Mouse (Mus musculus): ENCODE results near the gene Arl5c.

DNA sequence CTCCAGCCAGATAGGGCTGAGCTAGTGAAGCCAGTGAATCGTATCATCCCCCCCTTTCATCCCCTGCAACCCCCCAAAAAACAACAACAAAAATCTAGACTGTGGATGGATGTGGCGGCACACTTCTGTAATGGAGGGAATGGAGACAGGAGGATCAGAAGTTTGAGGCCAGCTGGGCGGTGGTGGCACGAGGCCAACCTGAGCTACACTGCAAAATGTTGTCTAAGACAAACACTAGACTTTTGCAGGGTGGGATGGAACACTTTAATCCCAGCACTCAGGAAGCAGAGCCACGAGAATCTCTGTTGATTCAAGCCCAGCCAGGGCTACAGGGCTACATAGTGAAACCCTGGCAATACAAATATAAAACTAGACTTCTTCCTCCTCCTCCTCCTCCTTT is 48.1 kb upstream of the Arl5c start:
- no peak for TF ChIP-seq CTCF (IDR thresholded peaks at IDR 0.05; ENCODE audit: extremely low read depth, insufficient read length, insufficient replicate concordance, low read depth, low read length)
- no peak for TF ChIP-seq POLR2A (IDR thresholded peaks at IDR 0.05; ENCODE audit: low read depth, low read length)
